Mouse (Mus musculus) kidney, adult 9 months (tissue): ENCODE measurements around the gene Pnkp.

Source experiments
- DNase-seq: peaks from one replicate; pipeline ENCODE4 v3.0.0; 2022

Pnkp gene

DNA sequence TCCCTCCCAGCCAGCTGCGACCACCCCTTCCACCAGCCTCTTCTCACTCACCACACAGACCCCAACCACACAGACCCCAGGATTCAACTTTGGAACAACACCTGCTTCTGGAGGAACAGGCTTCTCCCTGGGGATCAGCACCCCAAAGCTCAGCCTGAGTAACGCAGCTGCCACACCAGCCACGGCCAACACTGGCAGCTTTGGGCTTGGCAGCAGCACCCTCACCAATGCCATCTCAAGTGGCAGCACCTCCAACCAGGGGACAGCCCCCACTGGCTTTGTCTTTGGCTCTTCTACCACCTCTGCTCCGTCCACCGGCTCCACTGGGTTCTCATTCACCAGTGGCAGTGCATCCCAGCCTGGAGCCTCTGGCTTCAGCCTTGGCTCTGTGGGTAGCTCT lies 28.2 kb upstream of the Pnkp start:
- DNase-seq: no peak

DNA sequence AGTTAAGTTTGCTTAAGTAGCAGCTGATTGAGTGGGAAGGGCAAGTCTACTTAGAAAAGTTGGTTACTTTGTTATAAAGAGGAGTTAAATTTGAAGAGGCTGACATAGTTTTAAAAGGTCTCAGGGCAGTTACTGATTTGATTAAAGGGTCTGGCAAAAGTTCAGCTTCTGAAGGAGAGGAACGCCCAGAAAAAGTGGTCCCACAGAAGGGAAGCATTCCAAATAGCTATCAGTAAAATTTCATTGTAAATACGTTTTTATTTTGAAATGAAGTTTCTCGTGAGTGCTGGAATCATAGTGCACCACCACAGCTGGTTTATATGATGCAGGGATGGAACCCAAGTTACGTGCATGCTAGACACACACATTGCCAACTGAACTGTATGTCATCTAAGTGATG lies 24.2 kb upstream of the Pnkp start:
- no peak for DNase-seq

DNA sequence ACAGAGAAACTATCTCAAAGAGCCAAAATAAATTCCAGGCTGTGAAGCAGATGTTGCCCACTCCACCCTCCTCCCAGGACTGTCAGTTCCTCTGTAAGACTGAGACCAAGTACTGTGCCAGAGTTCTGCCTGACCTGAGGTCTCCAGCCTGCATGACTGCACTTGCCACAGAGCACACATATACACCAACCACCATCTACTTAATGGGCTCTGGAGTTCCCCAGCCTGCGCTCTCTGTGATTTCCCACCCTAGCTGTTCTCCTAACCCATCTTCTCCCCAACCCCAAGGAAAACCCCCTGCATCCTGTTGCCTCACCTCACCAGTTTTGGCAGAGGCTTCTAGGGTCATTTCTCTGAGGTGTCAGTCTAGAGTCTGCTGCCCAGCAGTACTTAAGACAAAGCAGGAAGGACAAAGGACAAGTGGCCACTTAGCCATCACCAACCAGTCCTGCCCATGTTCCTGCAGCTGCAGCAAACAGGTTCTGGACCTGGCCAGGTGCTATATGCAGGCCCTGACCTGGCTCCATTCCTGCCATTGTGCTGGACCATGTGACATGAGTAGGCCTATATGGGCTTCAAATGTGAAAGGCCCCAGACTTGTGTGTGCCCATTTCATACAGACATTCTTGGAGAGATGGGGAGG lies 21.4 kb upstream of the Pnkp start:
- DNase-seq: no peak

DNA sequence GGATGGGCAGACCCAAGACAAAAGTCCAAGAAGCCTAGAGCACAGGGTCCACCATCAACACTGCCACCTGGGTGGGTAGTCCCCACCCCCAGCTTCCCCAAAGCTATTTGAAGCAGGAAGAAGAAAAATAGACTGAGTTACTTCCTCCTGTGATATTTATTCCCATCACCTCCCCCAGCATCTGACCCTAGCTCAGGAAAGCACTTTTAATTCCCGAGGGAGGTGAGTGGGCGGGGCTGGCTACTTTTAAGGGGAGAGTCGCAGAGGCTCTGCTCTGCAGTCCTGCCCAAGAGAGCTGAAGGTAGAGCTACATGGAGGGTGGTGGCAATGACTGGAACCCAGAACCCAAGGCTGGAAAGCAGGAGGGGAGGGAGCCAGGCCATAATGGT lies 20.9 kb upstream of the Pnkp start:
- no peak for DNase-seq

DNA sequence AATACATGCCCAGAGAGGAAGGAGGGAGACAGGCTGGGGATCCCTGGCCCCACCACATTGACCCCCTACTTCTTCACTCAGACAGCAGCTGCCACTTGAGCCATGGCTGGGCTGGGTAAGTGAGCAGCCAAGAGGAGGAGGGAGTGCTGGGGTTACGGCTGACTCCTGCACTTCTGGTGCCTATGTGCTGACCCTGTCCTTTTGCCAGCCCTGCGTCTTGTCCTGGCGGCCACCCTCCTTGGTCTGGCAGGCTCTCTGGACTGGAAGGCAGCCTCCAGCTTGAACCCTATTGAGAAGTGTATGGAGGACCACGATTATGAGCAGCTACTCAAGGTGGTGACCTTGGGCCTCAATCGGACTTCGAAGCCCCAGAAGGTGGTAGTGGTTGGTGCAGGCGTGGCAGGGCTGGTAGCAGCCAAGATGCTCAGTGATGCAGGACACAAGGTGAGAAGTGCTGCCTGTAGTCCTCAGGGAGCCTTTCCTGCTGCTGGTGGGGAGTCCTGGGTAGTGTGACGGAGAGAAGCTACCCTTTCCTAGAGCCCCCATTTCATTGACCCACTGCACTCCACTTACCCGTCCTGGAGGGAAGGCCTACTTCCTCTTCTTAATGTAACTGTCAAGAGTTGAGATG lies 20.4 kb upstream of the Pnkp start:
- DNase-seq: no peak

DNA sequence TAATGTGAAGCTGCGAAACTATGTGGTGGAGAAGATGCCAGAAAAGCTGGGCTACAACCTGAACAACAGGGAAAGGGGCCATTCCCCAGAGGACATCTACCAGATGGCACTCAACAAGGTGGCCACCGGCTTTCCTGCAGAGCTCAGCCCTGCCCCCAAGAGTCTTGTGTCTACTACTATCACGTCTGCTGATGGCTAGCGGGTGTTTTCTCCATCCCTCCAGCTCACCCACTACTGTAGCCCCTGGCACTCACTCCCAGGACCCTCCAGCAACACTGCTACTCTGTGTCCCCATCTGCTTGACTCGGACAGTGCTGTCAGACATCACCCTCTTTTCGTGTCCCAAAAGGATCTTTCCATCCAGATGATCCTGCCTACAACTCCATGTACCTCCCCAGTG lies 18.9 kb upstream of the Pnkp start:
- no peak for DNase-seq

DNA sequence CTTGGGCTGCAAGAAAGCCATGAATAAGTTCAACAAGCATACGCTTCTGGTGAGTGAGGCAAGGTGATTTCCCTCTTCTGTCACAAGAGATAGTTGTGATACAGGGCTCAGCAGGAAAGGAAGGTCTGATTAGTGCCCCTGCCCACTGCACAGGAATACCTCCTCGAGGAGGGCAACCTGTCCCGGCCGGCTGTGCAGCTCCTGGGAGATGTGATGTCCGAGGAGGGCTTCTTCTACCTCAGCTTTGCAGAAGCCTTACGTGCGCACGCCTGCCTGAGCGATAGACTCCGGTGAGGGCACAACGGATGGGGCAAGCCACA lies 17.8 kb upstream of the Pnkp start:
- DNase-seq: no peak

DNA sequence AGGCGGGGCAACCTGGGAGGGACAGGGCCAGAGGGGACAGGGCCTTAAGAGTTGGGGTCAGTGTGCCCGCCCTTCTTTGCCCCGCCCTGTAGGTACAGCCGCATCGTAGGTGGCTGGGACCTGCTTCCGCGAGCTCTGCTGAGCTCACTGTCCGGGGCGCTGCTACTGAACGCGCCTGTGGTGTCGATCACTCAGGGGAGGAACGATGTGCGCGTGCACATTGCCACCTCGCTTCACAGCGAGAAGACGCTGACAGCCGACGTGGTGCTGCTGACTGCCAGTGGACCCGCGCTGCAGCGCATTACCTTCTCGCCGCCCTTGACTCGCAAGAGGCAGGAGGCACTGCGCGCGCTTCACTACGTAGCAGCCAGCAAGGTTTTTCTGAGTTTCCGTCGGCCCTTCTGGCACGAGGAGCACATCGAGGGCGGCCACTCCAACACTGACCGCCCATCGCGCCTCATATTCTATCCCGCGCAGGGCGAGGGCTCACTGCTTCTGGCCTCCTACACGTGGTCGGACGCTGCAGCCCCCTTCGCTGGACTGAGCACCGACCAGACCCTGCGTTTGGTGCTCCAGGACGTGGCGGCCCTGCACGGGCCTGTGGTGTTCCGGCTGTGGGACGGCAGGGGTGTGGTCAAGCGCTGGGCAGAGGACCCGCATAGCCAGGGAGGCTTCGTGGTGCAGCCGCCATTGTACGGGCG lies 17.3 kb upstream of the Pnkp start:
- no peak for DNase-seq

DNA sequence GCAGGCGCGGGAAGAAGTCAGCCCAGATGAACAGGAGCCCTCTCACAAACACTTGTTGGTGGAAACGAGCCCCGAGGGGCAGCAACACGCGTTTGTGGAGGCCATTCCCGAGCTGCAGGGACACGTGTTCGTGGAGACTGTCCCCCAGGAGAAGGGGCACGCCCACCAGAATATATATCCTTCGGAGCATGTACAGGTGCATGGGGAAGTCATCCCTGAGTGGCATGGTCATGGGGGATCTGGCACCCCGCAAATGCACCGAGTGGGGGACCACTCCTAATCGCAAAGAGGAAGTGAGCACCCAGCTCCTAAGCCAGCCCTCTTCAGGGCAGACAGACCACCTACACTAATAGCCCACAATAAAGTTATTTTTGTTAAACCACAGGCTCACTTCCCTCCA lies 16.5 kb upstream of the Pnkp start:
- DNase-seq: no peak

DNA sequence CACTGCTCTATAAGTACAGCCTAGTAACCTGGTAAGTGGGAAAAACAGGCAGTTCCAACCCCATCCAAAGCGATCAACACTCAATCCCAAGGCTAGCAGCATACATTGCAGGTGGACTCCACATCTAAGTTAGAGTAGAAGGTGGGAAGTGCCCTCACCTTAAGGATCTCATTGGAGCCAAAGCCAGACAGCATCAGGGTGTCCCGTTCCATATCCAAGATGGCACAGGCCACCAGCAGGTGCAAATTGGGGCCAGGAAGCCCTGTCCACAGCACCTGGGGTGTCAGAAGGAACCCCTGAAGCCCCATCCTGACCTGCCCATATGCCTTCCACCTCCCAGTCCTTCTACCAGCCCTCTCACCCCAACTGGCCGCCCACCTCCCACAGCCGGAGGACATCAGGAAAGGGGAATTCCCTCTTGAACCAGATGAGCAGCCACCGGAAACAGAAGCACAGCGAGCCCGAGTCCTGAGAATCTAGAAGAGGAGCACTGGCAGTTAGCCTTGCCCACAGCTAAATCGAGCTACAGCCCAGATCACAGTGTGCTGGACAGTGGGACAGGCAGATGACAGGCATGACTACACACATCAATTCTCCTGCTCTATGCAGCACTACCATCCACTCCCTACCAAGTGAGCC lies 15.0 kb upstream of the Pnkp start:
- DNase-seq: no peak

DNA sequence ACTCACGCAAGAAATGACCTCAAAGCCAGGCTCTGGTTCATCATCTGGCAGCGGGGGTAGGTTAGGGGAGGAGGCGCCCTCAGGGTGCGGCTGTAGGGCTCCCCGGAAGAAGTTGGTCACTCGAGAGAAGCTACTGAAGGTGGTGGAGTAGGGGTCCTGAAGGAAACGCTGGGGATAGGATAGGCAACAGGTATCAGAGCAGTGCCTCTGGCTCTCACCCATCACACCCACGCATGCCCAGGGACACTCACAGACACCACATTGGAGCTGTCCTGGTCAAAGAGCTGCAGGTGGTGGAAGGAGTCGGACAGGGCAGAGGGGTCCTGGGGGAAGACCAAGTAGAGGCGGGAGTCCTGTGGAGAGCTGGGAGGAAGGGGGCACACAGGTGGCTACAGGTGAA lies 11.9 kb upstream of the Pnkp start:
- DNase-seq: no peak

DNA sequence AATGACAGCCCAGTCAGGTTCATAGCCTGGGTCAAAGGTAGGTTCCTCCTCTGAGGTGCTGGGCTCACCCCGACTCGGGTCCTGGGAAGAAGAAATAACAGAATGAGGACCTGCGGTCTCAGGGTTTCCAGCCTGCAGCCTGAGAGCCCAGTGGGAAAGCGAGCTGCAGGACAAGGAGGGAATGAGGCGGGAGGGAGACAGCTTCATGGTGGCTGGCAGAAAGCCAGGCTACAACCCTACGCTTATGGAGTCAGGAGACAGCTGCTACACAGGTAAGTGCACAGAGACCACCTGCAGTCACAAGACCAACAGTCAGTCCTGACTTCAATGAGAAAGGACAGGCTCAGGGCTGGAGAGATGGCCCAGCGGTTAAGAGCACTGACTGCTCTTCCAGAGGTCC lies 10.1 kb upstream of the Pnkp start:
- DNase-seq: peak; percentile 32

DNA sequence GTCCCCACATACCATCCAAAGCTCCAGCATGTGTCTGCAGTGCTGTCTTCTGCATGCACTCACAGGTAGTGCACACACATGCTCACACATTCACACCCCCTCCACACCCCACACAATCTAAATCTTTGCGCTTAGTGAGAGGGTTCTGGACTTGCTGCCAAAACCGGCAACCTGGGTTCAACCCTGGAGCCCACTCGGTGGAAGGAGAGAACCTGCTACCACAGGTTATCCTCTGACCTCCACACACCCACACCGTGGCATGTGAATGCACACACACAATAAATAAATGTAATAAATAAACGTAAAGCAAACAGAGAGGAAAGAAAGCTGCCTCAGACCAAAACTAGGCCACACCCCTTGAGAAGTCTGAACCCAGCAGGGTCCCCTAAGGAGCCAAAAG lies 9.2 kb upstream of the Pnkp start:
- DNase-seq: peak; percentile 38

DNA sequence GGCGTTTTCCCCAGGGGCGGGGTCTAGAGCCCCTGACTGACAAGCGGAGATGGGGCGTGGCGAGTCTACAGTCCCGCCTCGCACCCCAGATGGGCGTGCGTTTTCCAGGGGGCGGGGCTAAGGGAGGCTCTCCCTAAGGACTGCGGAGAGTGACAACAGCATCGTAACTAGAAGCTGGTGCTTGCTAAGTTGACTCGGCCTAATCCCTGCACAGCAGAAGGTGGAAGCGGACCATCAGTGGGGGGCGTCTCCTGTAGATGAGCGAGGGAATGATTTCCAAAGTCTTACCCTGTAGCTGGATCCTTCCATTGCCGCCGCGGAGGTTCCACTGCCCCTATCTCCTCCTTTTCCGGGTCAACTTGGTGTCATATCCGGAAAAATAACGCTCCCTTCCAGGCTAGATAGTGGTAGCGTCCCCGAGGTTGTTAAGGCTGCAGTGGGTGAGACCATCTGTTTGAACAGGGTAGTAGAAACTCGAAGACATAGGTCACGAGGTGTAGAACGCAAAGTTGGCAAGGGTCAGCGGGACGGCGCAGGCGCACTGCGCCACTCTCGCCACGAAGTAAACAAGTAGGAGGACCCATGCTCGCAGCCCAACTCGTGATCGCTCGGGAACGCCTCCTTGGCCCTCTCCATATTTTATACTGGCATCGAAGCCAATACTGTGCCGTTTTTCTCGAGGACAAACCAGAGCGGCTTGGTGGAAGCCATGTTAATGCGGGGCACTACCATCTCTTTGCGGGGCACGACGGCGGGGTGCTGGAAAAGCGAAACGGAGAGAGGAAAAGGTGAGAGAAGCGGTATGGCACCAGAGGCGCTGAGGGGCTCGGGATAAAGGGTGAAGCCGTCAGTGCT lies 8.2 kb upstream of the Pnkp start, which contains the start of the genes Akt1s1 and Tbc1d17:
Gene Akt1s1, plus strand, starts transcription at position 431 of the 855 bp plus-strand sequence.
Gene Tbc1d17, minus strand, starts transcription at position 519 of the 855 bp plus-strand sequence.
- peak; percentile 100 for DNase-seq

DNA sequence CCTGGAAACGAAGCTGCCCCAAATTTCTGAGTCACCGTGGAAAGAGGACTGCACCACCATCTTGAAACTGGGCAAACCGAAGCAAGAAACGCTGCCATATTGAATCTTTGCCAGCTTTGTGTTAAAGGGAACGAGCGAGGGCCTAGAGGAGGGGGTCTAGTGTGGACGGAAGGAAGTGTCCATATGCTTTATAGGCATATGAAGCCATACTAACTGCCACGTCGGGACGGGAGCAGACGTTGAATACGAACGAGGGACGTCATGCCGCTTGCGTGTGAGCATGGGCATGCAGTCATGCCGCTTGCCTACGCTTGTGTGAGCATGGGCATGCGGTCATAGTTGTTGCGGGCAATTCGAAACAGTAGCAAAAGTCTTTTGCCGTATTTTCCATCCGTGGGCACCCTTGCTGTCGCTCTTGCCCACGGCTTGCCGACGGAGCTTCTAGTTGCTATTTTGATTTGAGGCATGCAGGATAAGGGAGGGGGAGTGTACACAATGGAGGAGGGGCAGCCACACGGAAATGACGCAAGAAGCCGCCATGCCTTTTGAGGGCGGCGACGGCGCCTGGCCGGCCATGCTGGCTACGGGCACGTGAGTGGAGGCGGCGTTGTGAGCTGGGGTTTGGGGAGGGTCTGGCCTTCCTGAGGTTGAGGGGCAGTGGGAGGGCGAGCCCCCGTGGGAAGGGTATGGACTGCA lies 7.4 kb upstream of the Pnkp start:
- DNase-seq: peak; percentile 96

DNA sequence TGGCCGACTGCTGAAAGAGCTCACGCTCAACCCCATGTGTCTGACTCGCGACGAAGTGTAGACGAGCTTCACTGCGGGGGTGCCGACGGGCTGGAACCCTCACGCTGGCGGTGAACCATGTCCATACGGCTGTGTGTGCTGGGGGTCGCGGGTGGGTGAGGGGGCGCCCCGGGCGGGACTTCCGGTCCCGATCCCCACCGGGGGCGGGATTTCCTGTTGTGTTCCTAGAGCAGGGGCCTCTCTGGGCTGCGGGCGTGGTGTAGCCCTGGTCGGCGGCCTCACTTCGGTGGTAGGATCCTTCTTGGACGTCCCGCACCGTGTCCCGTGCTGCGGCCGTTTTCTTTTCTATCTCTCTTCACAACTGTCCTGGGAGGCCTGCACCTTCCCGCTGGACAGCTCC lies 6.8 kb upstream of the Pnkp start:
- DNase-seq: peak; percentile 73

DNA sequence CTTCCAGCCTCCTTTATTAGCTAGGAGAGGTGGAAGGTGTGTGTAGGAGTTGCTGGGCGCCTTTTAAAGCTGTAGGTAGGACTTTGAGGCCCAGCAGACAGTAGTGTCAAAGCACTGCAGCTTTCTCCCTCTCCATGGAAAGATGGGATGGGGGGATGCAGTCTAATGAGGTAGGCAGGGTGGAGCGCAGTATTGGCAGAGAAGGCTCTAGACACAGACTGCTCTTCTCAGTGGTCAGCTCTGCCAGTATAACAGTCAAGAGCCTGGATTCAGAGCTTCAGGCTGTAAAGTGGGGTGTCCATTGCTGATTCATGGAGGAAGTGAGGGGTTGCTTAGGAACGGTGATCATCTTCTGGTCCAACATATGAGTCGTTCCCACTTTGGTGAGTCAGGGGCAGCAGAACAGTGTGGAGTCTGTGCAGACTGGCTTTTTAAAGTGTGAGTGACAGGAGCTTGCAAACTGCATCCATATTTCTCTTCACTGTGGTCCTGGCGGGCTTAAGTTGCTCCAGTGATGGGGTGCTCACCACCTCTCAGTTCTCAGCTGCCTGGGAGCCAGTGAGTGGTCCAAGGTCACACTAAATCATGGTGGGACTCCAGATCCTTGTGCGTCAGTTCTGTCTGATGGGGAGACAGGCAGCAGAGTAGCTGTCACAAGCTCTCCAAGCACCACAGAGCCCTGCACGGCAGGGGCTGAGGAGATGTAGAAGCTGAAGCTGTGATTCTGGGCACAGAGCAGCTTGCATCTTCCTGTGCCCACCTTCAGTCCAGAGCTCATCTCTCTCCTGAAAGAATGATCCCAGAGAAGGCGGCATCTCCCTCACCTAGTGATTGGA lies 5.9 kb upstream of the Pnkp start:
- DNase-seq: no peak

DNA sequence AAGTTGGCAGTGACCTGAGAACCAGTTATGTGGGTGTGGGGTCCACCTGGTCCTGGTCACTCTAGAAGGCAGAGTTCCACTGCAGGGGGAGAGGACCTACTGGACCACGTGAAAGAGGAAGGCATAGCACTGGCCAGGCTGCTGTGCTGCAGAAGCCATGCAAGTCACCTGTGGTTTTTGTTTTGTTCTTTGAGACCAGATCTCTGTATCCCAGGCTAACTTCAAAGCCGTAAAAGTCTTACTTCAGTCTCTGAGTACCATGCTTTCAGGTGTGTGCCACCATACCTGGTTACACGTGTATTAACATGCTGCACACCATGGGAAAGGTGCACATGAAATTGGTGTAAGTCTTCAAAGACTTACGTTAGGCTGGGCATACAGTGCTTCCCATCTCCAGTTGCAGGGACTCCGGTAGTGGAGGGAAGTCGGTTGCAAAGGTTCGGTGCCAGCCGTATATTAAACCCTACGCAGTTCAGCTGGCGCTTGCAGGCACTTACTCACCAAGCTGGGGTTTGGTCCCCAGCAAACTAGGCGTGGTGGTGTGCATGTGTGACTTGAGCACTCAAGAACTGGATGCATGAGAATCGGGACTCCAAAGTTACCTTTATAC lies 5.2 kb upstream of the Pnkp start:
- no peak for DNase-seq

DNA sequence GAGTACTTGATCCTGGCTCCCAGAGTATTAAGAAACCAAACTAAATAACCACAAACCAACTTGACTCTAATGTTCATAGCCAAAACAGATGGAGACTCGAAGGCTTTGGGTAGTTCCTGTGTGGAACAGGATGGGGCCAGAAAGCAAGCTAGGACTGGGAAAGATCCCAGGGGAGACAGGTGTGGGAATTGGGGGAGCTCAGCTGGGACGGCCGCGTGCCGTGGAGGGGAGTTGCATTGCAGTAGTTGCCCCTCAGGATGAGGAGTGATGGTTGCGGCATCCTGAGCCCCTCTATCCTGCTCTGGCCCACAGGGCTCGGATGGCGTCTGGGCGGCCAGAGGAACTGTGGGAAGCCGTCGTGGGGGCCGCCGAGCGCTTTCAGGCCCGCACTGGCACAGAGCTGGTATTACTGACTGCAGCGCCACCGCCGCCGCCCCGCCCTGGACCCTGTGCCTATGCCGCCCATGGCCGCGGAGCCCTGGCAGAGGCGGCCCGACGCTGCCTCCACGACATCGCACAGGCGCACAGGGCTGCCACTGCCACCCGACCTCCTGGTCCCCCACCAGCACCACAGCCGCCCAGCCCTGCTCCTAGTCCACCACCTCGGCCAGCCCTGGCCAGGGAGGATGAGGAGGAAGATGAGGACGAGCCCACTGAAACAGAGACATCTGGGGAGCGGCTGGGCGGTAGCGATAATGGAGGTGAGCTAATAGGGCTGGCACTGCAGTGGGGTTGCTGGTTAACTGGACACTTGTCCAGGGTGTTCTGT lies 4.5 kb upstream of the Pnkp start:
- DNase-seq: no peak

DNA sequence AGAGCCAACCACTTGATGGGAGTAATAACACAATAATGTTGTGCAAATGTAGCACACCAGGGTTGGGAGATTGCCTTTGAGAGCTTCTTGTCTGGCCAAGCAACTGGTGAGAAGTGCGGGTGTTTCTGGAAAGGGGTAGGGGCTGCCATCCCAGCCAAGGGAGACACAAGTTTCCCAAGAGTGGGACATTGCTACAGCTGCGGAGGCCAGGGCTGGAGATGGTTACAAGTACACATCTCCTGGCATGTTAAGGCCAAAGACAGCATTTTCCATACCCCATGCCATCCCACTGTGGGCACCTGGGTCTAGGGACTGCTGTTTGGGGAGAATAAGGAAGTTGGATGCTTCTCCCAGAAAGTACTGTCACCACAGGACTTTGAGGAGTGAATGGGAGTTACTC lies 3.9 kb upstream of the Pnkp start:
- DNase-seq: no peak
